Mouse (Mus musculus): ENCODE results near the gene Sh3gl3. TPM values are rescaled to one million over a fixed set of nuclear protein-coding genes. Genes with fewer than 3 reads are reported as not detected.

The Sh3gl3 gene
- total and polyA plus RNA-seq, 3 experiments, result 0.27 to 0.70 (median 0.45) TPM

- intact Hi-C loops (cut with DNase I), result no loop called here
- H3K9ac ChIP-seq (ENCODE audit: low read depth, low read length), result no peak overlapping the region
- H3K79me2 ChIP-seq (replicated peaks; ENCODE audit: control insufficient read depth, insufficient read depth, low read length), result no peaks in the 10 kb centered on the region
- no peak for DNase-seq
- H3K4me1 ChIP-seq (ENCODE audit: control insufficient read depth, insufficient read depth, low read length), result no peaks in the 10 kb centered on the region
- no peaks in the 10 kb centered on the region for H3K36me3 ChIP-seq (ENCODE audit: control insufficient read depth, insufficient read depth, low read length)
- H3K4me3 ChIP-seq, result no peak overlapping the region
- WGBS, result 74% methylated on average over 2 of the region's 2 CpGs
- no peaks in the 10 kb centered on the region for H3K27me3 ChIP-seq (ENCODE audit: control insufficient read depth, insufficient read depth, low read length)
- H3K27ac ChIP-seq, result no peak overlapping the region
- no peak for TF ChIP-seq EP300 (IDR thresholded peaks at IDR 0.05; ENCODE audit: insufficient read depth, low read depth, low read length)
- TF ChIP-seq CTCF (IDR thresholded peaks at IDR 0.05), result no peak
- no peak for TF ChIP-seq POLR2A (IDR thresholded peaks at IDR 0.05; ENCODE audit: insufficient read depth, low read depth, low read length)
These were observed 121.0 kb downstream of the Sh3gl3 start for GRCm38 (mm10) chr7:82294611-82295010.

DNA sequence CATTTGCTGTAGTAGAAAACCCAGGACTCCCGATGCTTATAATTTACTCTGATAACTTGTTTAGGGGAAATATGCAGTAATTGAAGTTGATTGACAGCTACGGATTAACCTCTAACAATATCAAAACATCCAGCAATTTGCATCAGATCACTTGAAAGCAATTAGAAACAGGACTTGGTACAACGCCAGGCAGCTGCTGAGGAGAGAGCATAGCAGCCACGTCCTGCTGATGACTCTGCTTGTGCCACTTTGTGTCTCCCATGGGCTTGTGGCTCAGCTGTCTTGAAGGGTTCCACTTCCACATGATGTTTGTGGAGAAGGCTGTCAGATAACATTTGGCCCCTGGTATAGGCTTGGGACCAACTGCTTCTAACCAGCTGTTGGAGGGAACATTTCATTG lies 134.8 kb downstream of the Sh3gl3 start:
- WGBS, result 58% methylated on average over 4 of the region's 4 CpGs
- DNase-seq, result no peak
- no peaks in the 10 kb centered on the region for H3K4me1 ChIP-seq (ENCODE audit: control insufficient read depth, insufficient read depth, low read length)
- no peak overlapping the region for H3K4me3 ChIP-seq
- H3K27me3 ChIP-seq (ENCODE audit: control insufficient read depth, insufficient read depth, low read length), result no peaks in the 10 kb centered on the region
- TF ChIP-seq EP300 (IDR thresholded peaks at IDR 0.05; ENCODE audit: insufficient read depth, low read depth, low read length) (no peak), CTCF (IDR thresholded peaks at IDR 0.05) (no peak), POLR2A (IDR thresholded peaks at IDR 0.05; ENCODE audit: insufficient read depth, low read depth, low read length) (no peak)
- intact Hi-C loops (cut with DNase I), result no loop called here
- H3K27ac ChIP-seq, result no peak overlapping the region
- H3K36me3 ChIP-seq (ENCODE audit: control insufficient read depth, insufficient read depth, low read length), result no peaks in the 10 kb centered on the region
- no peak overlapping the region for H3K9ac ChIP-seq (ENCODE audit: low read depth, low read length)
- H3K79me2 ChIP-seq (replicated peaks; ENCODE audit: control insufficient read depth, insufficient read depth, low read length), result no peaks in the 10 kb centered on the region

- Histone ChIP-seq H3K4me1 (ENCODE audit: control insufficient read depth, insufficient read depth, low read length) (no peaks in the 10 kb centered on the region), H3K79me2 (replicated peaks; ENCODE audit: control insufficient read depth, insufficient read depth, low read length) (no peaks in the 10 kb centered on the region), H3K27ac (no peak overlapping the region), H3K36me3 (ENCODE audit: control insufficient read depth, insufficient read depth, low read length) (no peaks in the 10 kb centered on the region), H3K27me3 (ENCODE audit: control insufficient read depth, insufficient read depth, low read length) (no peaks in the 10 kb centered on the region), H3K4me3 (no peak overlapping the region), H3K9ac (ENCODE audit: low read depth, low read length) (no peak overlapping the region)
- TF ChIP-seq POLR2A (IDR thresholded peaks at IDR 0.05; ENCODE audit: insufficient read depth, low read depth, low read length) (no peak), EP300 (IDR thresholded peaks at IDR 0.05; ENCODE audit: insufficient read depth, low read depth, low read length) (no peak), CTCF (IDR thresholded peaks at IDR 0.05) (no peak)
- intact Hi-C loops (cut with DNase I), result no loop called here
- no peak for DNase-seq
- WGBS, result 79% methylated on average over 12 of the region's 12 CpGs
These were observed 144.9 kb downstream of the Sh3gl3 start for GRCm38 (mm10) chr7:82318515-82318914.

GRCm38 (mm10) chr7:82326616-82327015 lies 153.0 kb downstream of the Sh3gl3 start:
- DNase-seq, result no peak
- no peak overlapping the region for H3K27ac ChIP-seq
- WGBS, result 23% methylated on average over 1 of the region's 1 CpGs
- no peaks in the 10 kb centered on the region for H3K4me1 ChIP-seq (ENCODE audit: control insufficient read depth, insufficient read depth, low read length)
- H3K79me2 ChIP-seq (replicated peaks; ENCODE audit: control insufficient read depth, insufficient read depth, low read length), result no peaks in the 10 kb centered on the region
- intact Hi-C loops (cut with DNase I), result no loop called here
- TF ChIP-seq EP300 (IDR thresholded peaks at IDR 0.05; ENCODE audit: insufficient read depth, low read depth, low read length), result no peak
- no peak for TF ChIP-seq POLR2A (IDR thresholded peaks at IDR 0.05; ENCODE audit: insufficient read depth, low read depth, low read length)
- TF ChIP-seq CTCF (IDR thresholded peaks at IDR 0.05), result no peak
- H3K36me3 ChIP-seq (ENCODE audit: control insufficient read depth, insufficient read depth, low read length), result no peaks in the 10 kb centered on the region
- H3K9ac ChIP-seq (ENCODE audit: low read depth, low read length), result no peak overlapping the region
- H3K27me3 ChIP-seq (ENCODE audit: control insufficient read depth, insufficient read depth, low read length), result no peaks in the 10 kb centered on the region
- no peak overlapping the region for H3K4me3 ChIP-seq

GRCm38 (mm10) chr7:82327201-82327600 lies 153.6 kb downstream of the Sh3gl3 start:
- Histone ChIP-seq H3K27ac (no peak overlapping the region), H3K27me3 (ENCODE audit: control insufficient read depth, insufficient read depth, low read length) (no peaks in the 10 kb centered on the region), H3K36me3 (ENCODE audit: control insufficient read depth, insufficient read depth, low read length) (no peaks in the 10 kb centered on the region), H3K4me1 (ENCODE audit: control insufficient read depth, insufficient read depth, low read length) (no peaks in the 10 kb centered on the region), H3K9ac (ENCODE audit: low read depth, low read length) (no peak overlapping the region), H3K4me3 (no peak overlapping the region), H3K79me2 (replicated peaks; ENCODE audit: control insufficient read depth, insufficient read depth, low read length) (no peaks in the 10 kb centered on the region)
- TF ChIP-seq CTCF (IDR thresholded peaks at IDR 0.05), result no peak
- TF ChIP-seq POLR2A (IDR thresholded peaks at IDR 0.05; ENCODE audit: insufficient read depth, low read depth, low read length), result no peak
- TF ChIP-seq EP300 (IDR thresholded peaks at IDR 0.05; ENCODE audit: insufficient read depth, low read depth, low read length), result no peak
- WGBS, result 69% methylated on average over 4 of the region's 4 CpGs
- intact Hi-C loops (cut with DNase I), result no loop called here
- no peak for DNase-seq

DNA sequence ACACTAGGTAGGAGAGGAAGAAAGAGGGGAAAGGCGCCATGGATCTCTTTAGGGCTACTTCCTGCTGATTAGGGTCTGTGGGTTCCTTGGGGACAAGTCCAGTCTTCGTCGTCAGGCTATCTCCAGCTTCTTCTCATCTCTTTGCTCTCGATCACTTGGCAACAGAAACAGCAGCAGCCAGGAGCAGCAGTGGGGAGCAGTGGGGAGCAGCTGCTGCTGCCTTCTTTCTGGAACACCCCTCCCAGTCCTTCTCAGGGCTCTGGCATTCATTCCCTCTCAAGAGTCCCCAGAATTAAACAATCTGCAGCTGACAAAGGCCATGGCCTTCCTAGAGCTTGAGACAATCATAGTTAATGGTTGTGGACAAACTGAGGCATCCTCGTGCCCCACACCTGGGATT lies 154.2 kb downstream of the Sh3gl3 start:
- DNase-seq, result no peak
- TF ChIP-seq EP300 (IDR thresholded peaks at IDR 0.05; ENCODE audit: insufficient read depth, low read depth, low read length) (no peak), CTCF (IDR thresholded peaks at IDR 0.05) (no peak)
- no peaks in the 10 kb centered on the region for H3K27me3 ChIP-seq (ENCODE audit: control insufficient read depth, insufficient read depth, low read length)
- no peak overlapping the region for H3K4me3 ChIP-seq
- H3K36me3 ChIP-seq (ENCODE audit: control insufficient read depth, insufficient read depth, low read length), result no peaks in the 10 kb centered on the region
- 47% methylated on average over 5 of the region's 5 CpGs for WGBS
- H3K27ac ChIP-seq, result no peak overlapping the region
- no peaks in the 10 kb centered on the region for H3K79me2 ChIP-seq (replicated peaks; ENCODE audit: control insufficient read depth, insufficient read depth, low read length)
- intact Hi-C loops (cut with DNase I), result no loop called here
- H3K9ac ChIP-seq (ENCODE audit: low read depth, low read length), result no peak overlapping the region
- H3K4me1 ChIP-seq (ENCODE audit: control insufficient read depth, insufficient read depth, low read length), result no peaks in the 10 kb centered on the region

All from heart, adult 2 months (tissue).